Mouse (Mus musculus): Measurements from ENCODE around the gene Ago4.

DNA sequence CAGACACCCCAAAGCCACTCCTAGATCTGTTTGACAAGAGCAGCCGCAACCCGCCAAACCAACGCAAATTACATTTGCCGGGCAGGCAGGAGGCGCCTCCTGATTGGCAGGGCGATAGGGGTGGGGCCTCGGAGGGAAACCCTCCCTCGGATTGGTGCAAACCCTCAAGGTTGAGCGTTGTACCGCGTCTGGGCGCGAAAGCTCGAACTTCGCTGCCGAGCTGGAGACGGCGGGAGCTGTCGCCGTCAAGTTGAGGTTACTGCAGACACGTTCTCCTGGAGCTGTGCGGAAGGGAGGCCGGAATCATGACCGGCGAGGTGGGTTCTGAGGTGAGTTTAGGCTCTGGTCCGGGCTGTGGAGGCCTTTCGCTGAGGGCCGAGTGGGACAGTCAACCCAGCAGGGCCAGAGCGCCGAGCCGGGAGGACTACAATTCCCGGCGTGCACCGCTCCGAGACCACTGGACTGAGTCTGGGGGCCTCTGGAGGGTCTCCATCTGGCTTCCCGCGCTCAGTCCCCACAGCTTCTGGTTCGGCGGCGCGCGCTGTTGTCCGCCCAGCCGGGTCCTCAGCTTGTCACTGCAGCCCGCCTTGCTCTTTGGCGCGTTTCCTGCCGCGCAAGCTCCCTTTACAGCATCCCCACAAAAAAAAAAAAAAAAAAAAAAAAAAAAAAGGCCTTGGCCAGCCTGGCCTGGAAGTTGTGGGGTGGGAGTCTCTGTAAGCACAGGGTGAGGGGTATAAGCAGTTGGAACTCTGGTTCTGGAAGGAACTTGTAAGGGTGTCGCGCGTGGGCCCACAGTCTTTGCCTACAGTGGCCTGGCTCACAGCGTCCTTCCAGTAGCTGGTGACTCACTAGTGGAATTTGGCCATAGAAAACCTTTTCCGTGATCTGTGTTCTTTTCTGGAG lies 23.8 kb upstream of the Ago4 start, which contains the start of gene Clspn:
- TF ChIP-seq EP300 (optimal IDR thresholded peaks at IDR 0.05), result no peak
- TF ChIP-seq CTCF (IDR thresholded peaks at IDR 0.05; ENCODE audit: low read depth), result peak; percentile 29

Data from stomach, postnatal 0 days (tissue).